Mouse (Mus musculus) cerebellum, adult 2 months (tissue): ENCODE measurements around the gene Sell. TPM values are rescaled to one million over a fixed set of nuclear protein-coding genes. Genes with fewer than 3 reads are reported as not detected.

Source experiments
- DNase-seq, 2 experiments: peaks; one replicate each; pipeline ENCODE4 v3.0.0; 2021
- H3K27ac ChIP-seq: fragments of 200-500 bp; 2 replicates; pipeline ENCODE4 v1.5.1; 2012; ENCODE audit warnings: low read length, control low read depth, inconsistent platforms; ENCODE audit not compliant: insufficient read depth
- H3K27me3 ChIP-seq: fragments of 200-500 bp; 2 replicates; pipeline ENCODE4 v1.6.1; 2012; ENCODE audit warnings: inconsistent platforms, mild to moderate bottlenecking, low read length, moderate library complexity; ENCODE audit not compliant: control insufficient read depth, insufficient read depth
- H3K4me1 ChIP-seq: fragments of 200-500 bp; 2 replicates; pipeline ENCODE4 v1.6.1; 2011; ENCODE audit warnings: low read length; ENCODE audit not compliant: control insufficient read depth, insufficient read depth
- H3K4me3 ChIP-seq: fragments of 200-500 bp; replicated peaks from 2 replicates; pipeline ENCODE3; 2011; ENCODE audit warnings: mild to moderate bottlenecking, low read depth, low read length, control low read depth; ENCODE audit not compliant: insufficient read depth
- CTCF ChIP-seq: fragments of 200-500 bp; IDR thresholded peaks from 2 replicates; pipeline ENCODE4 v1.5.1; 2011; ENCODE audit warnings: low read depth, mild to moderate bottlenecking, control low read depth, low read length, moderate library complexity, borderline replicate concordance; ENCODE audit not compliant: insufficient read depth
- POLR2A ChIP-seq: fragments of 200-500 bp; IDR thresholded peaks from 2 replicates; pipeline ENCODE4 v1.6.1; 2011; ENCODE audit warnings: low read length, control low read depth, borderline replicate concordance; ENCODE audit not compliant: insufficient read depth
- WGBS: fragments of 180-500 bp; shearing (Covaris S2); methylation state at CpG from one replicate; pipeline ENCODE4 v1.1.7; 2018; 5-methylcytosine and 5-hydroxymethylcytosine counted together
- polyA plus RNA-seq: library from polyadenylated mRNA; depleted of rRNA; stranded (reverse); fragments of >200 nt; gene quantifications from 2 replicates; pipeline ENCODE4 v1.2.3, GENCODE M21; 2012

Sell gene
- polyA plus RNA-seq, 1 experiment = 0.15 TPM

DNA sequence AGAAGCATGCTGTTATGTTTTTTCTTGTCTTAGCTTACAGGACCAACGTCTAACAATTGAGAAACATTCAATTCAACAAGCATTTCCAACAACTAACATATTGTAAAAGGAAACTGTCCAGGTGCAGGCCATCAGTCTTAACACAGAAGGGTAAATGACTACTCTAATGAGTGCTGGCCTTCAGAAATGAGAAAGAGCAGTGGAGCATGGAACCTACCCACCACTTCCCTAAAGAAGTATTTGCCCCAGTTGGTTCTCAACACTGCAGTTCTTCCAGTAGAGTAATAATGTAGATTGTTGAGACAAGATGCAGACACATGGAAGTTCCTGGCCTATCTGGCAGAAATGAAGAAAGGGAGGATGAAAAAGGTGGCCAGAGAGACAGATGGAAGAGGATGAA is 14.7 kb downstream of the Sell start:
- TF ChIP-seq POLR2A (no peak), CTCF (no peak)
- 53% methylated on average over 1 of the region's 1 CpGs for WGBS
- Histone ChIP-seq H3K27me3 (no peaks in the 10 kb centered on the region), H3K27ac (no peak overlapping the region), H3K4me1 (no peaks in the 10 kb centered on the region), H3K4me3 (no peak overlapping the region)
- no peak for DNase-seq

DNA sequence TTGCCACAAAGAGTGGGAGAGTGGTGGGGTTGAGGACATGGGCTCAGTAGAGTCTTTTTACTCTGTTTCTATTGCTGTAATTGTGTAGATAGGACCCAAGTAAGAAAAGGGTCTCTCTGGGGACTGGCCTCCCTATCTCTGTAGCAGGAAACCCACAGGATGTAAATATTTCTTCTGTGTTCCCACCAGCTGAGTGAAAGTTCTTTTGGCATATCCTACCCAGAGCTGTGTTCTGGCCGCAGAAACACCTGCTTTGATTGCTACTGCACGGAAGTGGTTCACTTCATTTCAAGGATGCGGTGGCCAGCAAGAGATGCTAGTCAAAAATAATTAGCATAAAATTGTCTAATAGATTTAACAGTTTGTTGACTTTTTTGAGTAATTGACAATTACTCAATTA is 15.2 kb downstream of the Sell start:
- WGBS = 81% methylated on average over 3 of the region's 3 CpGs
- Histone ChIP-seq H3K27ac (no peak overlapping the region), H3K4me3 (no peak overlapping the region), H3K4me1 (no peaks in the 10 kb centered on the region), H3K27me3 (no peaks in the 10 kb centered on the region)
- DNase-seq = no peak
- no peak for TF ChIP-seq CTCF
- TF ChIP-seq POLR2A = no peak

DNA sequence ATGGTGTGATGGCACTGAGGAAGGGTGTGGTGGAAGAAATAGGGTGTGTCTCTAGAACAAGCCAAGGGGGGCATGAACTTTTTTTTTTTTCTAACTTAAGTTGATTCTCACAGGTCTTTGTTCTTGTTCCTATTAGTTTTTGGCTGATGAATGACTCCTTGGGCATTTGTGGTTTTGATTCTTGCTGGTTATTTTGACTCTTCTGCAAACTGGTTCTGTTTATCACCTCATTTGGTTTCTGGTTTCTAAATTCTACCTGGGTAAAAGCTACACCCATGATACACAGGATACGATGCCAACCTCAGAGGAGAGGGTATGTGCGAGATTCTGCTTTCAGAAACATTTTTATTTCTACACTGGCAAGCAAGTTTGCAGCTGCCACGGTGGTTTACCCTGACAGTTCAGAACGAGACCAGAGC is 16.6 kb downstream of the Sell start:
- no peak for DNase-seq
- Histone ChIP-seq H3K4me3 (no peak overlapping the region), H3K27ac (no peak overlapping the region), H3K4me1 (no peaks in the 10 kb centered on the region), H3K27me3 (no peaks in the 10 kb centered on the region)
- 83% methylated on average over 4 of the region's 4 CpGs for WGBS
- TF ChIP-seq CTCF = no peak
- no peak for TF ChIP-seq POLR2A

DNA sequence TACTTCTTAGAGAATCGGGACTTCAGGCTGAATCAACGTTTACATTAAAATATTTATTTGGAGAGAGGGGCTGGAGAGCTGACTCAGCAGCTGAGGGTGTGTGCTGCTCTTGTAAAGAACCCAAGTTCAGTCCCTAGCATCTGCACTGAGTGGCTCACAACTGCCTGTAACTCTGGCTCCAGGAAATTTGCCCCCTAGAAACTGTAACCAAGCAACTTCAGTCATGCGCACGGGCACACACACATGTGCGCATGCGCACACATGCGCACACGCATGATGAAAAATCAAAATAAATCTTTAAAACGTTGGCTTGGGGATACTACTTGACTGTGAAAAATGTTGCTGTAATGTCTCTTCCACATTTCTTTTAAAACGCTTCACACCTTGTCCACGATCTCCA is 17.3 kb downstream of the Sell start:
- H3K27ac ChIP-seq = no peak overlapping the region
- no peak for DNase-seq
- no peaks in the 10 kb centered on the region for H3K27me3 ChIP-seq
- H3K4me3 ChIP-seq = no peak overlapping the region
- H3K4me1 ChIP-seq = no peaks in the 10 kb centered on the region
- TF ChIP-seq POLR2A (no peak), CTCF (no peak)
- WGBS = 87% methylated on average over 11 of the region's 11 CpGs

DNA sequence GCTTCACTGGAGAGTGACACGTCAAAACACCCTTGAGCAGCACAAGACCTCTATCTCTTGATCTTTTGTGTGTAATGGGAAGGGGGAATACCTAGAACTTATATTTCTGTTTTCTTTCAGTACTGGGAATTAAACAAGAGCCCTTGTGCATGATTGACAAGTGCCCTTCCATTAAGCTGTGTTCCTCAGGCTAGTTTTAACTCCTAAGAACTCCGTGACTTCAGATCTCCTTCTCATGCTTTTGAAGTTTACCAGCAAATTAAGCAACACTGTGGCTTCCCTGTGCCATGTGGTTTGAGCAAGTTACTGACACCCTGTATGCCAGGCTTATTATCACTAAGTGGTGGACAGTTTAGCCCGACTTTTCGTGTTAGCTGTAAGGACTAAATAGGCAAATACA is 21.3 kb downstream of the Sell start:
- no peak for TF ChIP-seq POLR2A
- TF ChIP-seq CTCF = no peak
- Histone ChIP-seq H3K4me1 (no peaks in the 10 kb centered on the region), H3K27me3 (no peaks in the 10 kb centered on the region), H3K4me3 (no peak overlapping the region), H3K27ac (no peak overlapping the region)
- DNase-seq = no peak
- WGBS = 92% methylated on average over 4 of the region's 4 CpGs

DNA sequence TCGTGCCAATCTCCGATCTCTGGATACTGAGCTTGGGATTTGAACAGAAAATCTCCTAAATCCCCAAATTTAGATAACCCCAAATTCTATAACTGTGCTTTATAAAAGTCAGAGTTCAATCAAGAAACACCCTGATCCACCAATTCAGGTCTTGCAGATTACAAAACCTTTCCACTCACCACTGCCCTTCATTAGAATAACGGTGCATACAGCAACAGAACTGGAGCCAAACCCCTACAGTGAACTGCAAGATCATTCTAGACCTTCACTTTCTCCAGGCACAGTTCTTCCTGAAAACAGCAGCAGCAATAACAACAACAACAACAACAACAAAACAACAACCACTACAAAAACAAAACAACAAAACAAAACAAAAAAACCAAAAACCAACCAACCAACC is 25.0 kb downstream of the Sell start:
- no peak for TF ChIP-seq POLR2A
- TF ChIP-seq CTCF = no peak
- WGBS = 77% methylated on average over 3 of the region's 3 CpGs
- Histone ChIP-seq H3K4me3 (no peak overlapping the region), H3K27me3 (no peaks in the 10 kb centered on the region), H3K4me1 (no peaks in the 10 kb centered on the region), H3K27ac (no peak overlapping the region)
- no peak for DNase-seq

DNA sequence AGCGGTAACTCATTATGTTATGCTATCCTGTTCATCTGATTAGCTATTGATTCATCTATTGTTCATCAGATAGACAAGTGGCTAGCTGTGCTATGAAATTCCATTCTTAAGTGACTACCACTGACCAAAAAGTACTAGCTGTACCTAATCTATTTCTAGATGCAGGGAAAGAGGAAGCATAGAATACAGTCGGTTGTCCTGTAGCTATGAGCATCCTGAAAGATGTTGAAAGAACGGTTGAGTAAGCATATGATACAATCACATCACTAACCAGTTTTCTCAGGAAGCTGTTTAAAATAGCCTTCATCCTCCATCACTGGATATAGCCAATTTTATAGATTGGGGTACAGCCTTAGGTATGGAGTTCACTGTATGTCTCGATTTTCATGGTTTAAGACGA is 26.1 kb downstream of the Sell start:
- no peaks in the 10 kb centered on the region for H3K4me1 ChIP-seq
- 92% methylated on average over 5 of the region's 5 CpGs for WGBS
- DNase-seq = no peak
- no peak for TF ChIP-seq POLR2A
- no peaks in the 10 kb centered on the region for H3K27me3 ChIP-seq
- H3K27ac ChIP-seq = no peak overlapping the region
- no peak overlapping the region for H3K4me3 ChIP-seq

DNA sequence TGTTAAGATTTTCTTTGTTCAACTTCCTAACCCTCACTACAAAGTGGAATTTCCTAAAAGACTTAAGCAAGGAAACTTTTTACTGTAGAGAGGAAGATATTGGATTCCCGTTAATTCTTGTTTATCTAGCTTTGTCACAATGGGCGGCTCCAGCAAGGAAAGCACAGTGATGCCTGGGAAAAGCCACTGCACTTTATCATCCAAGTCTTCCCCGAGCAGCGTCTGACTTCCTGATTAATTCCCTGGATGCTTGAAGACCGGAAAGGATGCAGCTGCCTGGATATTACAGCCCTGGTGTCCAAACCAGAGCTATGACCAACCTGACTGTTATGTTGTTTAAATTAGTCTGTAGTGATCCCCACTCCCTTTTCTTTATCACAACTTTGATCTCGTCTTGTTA is 35.0 kb downstream of the Sell start:
- H3K4me3 ChIP-seq = no peak overlapping the region
- WGBS = 48% methylated on average over 6 of the region's 6 CpGs
- no peak overlapping the region for H3K27ac ChIP-seq
- no peaks in the 10 kb centered on the region for H3K4me1 ChIP-seq
- H3K27me3 ChIP-seq = no peaks in the 10 kb centered on the region
- TF ChIP-seq POLR2A = no peak
- no peak for TF ChIP-seq CTCF
- DNase-seq = no peak
